Mouse (Mus musculus) bone marrow, adult 2 months (tissue): ENCODE measurements around the gene Armh3.

Experiments used
- CTCF ChIP-seq: fragments of 200-500 bp; IDR thresholded peaks from 2 replicates; pipeline ENCODE4 v1.5.1; 2011; ENCODE audit warnings: low read length, control low read depth; ENCODE audit not compliant: control insufficient read depth, insufficient read depth
- POLR2A ChIP-seq: fragments of 200-500 bp; IDR thresholded peaks from 2 replicates; pipeline ENCODE4 v1.6.1; 2011; ENCODE audit warnings: low read depth, mild to moderate bottlenecking, control low read depth, low read length, borderline replicate concordance; ENCODE audit not compliant: control insufficient read depth

DNA sequence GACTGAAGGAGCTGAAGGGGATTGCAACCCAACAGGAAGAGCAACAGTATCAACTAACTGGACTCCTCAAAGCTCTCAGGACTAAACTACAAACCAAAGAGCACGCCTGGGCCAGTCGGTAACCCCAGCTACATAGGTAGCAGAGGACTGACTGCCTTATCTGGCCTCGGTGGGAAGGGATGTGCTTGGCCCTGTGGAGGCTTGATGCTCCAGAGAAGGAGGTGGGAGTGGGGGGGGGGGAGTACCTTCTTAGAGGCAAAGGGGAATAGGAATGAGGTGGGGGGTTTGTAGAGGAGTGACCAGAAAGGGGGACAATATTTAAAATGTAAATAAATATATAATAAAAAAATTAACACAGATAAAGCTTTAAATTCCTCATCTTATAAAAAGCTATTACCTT is 90.0 kb downstream of the Armh3 start:
- TF ChIP-seq POLR2A (no peak), CTCF (no peak)
